Mouse (Mus musculus) liver, embryonic 13.5 days (tissue): Measurements from ENCODE around the gene Rln1. TPM values are rescaled to one million over a fixed set of nuclear protein-coding genes. Genes with fewer than 3 reads are reported as not detected.

Experiments
- ATAC-seq: fragments of 200-750 bp; cut with Nextera tagmentation; 2 replicates; pipeline ENCODE4 v1.8.0; 2017; ENCODE audit warnings: low read depth, mild to moderate bottlenecking, moderate number of reproducible peaks, moderate library complexity
- DNase-seq: peaks from one replicate; pipeline ENCODE4 v3.0.0; 2022
- H3K27ac ChIP-seq: fragments of 300-500 bp; sonication (generic); 2 replicates; pipeline ENCODE4 v1.5.1; 2015; ENCODE audit warnings: moderate library complexity, mild to moderate bottlenecking, inconsistent platforms
- H3K27me3 ChIP-seq: fragments of 300-500 bp; sonication (generic); 2 replicates; pipeline ENCODE4 v1.6.1; 2015; ENCODE audit warnings: mild to moderate bottlenecking, inconsistent platforms
- H3K36me3 ChIP-seq: fragments of 300-500 bp; sonication (generic); 2 replicates; pipeline ENCODE4 v1.6.1; 2015; ENCODE audit warnings: mild to moderate bottlenecking, inconsistent platforms
- H3K4me1 ChIP-seq: fragments of 300-500 bp; sonication (generic); replicated peaks from 2 replicates; pipeline ENCODE4 v1.6.1; 2015; ENCODE audit warnings: inconsistent platforms
- H3K4me2 ChIP-seq: fragments of 300-500 bp; sonication (generic); 2 replicates; pipeline ENCODE4 v1.6.1; 2015; ENCODE audit warnings: inconsistent platforms, mild to moderate bottlenecking, moderate library complexity
- H3K4me3 ChIP-seq: fragments of 300-500 bp; sonication (generic); replicated peaks from 2 replicates; pipeline ENCODE4 v1.5.1; 2015; ENCODE audit warnings: mild to moderate bottlenecking, inconsistent platforms
- H3K9ac ChIP-seq: fragments of 300-500 bp; sonication (generic); 2 replicates; pipeline ENCODE4 v1.6.1; 2015; ENCODE audit warnings: mild to moderate bottlenecking, inconsistent platforms
- H3K9me3 ChIP-seq: fragments of 300-500 bp; sonication (generic); replicated peaks from 2 replicates; pipeline ENCODE4 v1.6.1; 2016; ENCODE audit warnings: inconsistent platforms
- WGBS: fragments of 180-500 bp; shearing (Covaris S2); methylation state at CpG from one replicate; pipeline ENCODE4 v1.1.7; 2015; ENCODE audit not compliant: insufficient replicate concordance; 5-methylcytosine and 5-hydroxymethylcytosine counted together
- polyA plus RNA-seq: library from polyadenylated mRNA; unstranded; fragments of >200 nt; fragmentation: Nextera tagmentation; extraction: Ambion mirVana; gene quantifications from 2 replicates; pipeline ENCODE4 v1.2.1, GENCODE M21; 2015

Rln1 gene
- polyA plus RNA-seq, 1 experiment from 2014 or later, result not detected

- WGBS, result 28% methylated on average over 5 of the region's 5 CpGs
- Histone ChIP-seq H3K4me2 (peak overlapping the region; percentile 89), H3K27ac (no peak overlapping the region), H3K36me3 (0 out of 2 replicates have a peak, but pooled peaks cover 8% of the 10 kb centered on the region), H3K4me1 (peaks cover 33% of the 10 kb centered on the region), H3K4me3 (no peak overlapping the region), H3K9me3 (no peaks in the 10 kb centered on the region), H3K27me3 (no peaks in the 10 kb centered on the region), H3K9ac (0 out of 2 replicates have a peak overlapping the region, but pooled peaks have one; percentile 7)
- DNase-seq (no peak), ATAC-seq (no peak)
Measured at GRCm38 (mm10) chr19:29360251-29360650, 25.8 kb upstream of the Rln1 start.

DNA sequence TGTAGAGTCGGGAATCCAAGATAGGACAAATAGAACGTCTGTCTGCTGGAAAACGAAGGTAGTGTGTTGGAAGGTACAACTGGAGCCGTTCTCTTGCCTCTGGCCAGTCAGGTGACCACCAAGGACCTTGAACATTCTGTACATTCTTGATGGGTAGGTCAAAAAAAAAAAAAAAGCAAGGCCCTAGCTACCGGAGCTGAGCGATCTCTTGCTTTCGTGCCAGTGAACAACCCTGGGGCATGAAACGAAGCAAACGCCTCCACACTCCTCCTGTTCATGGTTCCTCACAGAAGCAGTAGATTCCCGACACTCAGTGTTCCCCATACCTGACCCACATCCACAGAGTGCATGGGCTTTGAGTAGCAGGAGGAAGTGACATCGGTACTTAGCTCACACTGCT, 21.8 kb upstream of the Rln1 start:
- H3K9me3 ChIP-seq, result no peaks in the 10 kb centered on the region
- ATAC-seq (no peak), DNase-seq (no peak)
- no peaks in the 10 kb centered on the region for H3K27me3 ChIP-seq
- 0 out of 2 replicates have a peak, but pooled peaks cover 8% of the 10 kb centered on the region for H3K36me3 ChIP-seq
- peaks cover 20% of the 10 kb centered on the region for H3K4me1 ChIP-seq
- H3K27ac ChIP-seq, result no peak overlapping the region
- H3K4me3 ChIP-seq, result no peak overlapping the region
- H3K9ac ChIP-seq, result no peak overlapping the region
- no peak overlapping the region for H3K4me2 ChIP-seq
- 77% methylated on average over 11 of the region's 11 CpGs for WGBS

- no peaks in the 10 kb centered on the region for H3K9me3 ChIP-seq
- H3K36me3 ChIP-seq, result 0 out of 2 replicates have a peak, but pooled peaks cover 8% of the 10 kb centered on the region
- WGBS, result 3% methylated on average over 20 of the region's 20 CpGs
- peak; percentile 78 for DNase-seq
- H3K9ac ChIP-seq, result peak overlapping the region; percentile 54
- H3K27ac ChIP-seq, result peak overlapping the region; percentile 30
- peak overlapping the region; percentile 75 for H3K4me2 ChIP-seq
- ATAC-seq, result peak; percentile 77
- H3K4me3 ChIP-seq, result peak overlapping the region; percentile 56
- peaks cover 9% of the 10 kb centered on the region for H3K4me1 ChIP-seq
- no peaks in the 10 kb centered on the region for H3K27me3 ChIP-seq
Measured at GRCm38 (mm10) chr19:29354895-29355877, 20.7 kb upstream of the Rln1 start.

GRCm38 (mm10) chr19:29350991-29351390, 16.5 kb upstream of the Rln1 start:
- Histone ChIP-seq H3K27me3 (no peaks in the 10 kb centered on the region), H3K36me3 (0 out of 2 replicates have a peak, but pooled peaks cover 4% of the 10 kb centered on the region), H3K9me3 (no peaks in the 10 kb centered on the region), H3K4me2 (no peak overlapping the region), H3K27ac (no peak overlapping the region), H3K9ac (no peak overlapping the region), H3K4me1 (peaks cover 4% of the 10 kb centered on the region), H3K4me3 (no peak overlapping the region)
- WGBS, result 61% methylated on average over 5 of the region's 5 CpGs
- DNase-seq, result no peak
- ATAC-seq, result no peak

- Histone ChIP-seq H3K27me3 (no peaks in the 10 kb centered on the region), H3K9me3 (no peaks in the 10 kb centered on the region), H3K9ac (no peak overlapping the region), H3K36me3 (0 out of 2 replicates have a peak, but pooled peaks cover 4% of the 10 kb centered on the region), H3K27ac (no peak overlapping the region), H3K4me2 (no peak overlapping the region), H3K4me3 (no peak overlapping the region), H3K4me1 (0 out of 2 replicates have a peak, but pooled peaks cover 4% of the 10 kb centered on the region)
- ATAC-seq, result no peak
- WGBS, result 72% methylated on average over 6 of the region's 6 CpGs
- no peak for DNase-seq
Measured at GRCm38 (mm10) chr19:29345636-29346035, 11.2 kb upstream of the Rln1 start.

DNA sequence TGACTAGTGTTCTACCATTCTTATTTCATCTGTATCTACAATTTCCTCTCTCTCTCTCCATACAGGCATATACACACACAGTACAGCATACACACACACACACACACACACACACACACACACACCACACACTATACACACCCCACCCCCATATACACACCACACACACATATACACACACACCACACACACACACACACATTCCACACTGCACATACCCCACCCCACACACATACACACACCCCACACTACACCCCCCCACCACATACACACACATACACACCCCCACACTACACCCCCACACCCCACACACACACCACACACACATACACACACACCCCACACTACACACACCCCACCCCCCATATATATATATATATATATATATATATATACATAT, 10.4 kb upstream of the Rln1 start:
- Histone ChIP-seq H3K36me3 (0 out of 2 replicates have a peak, but pooled peaks cover under 1% of the 10 kb centered on the region), H3K4me3 (no peak overlapping the region), H3K27ac (no peak overlapping the region), H3K9ac (no peak overlapping the region), H3K27me3 (no peaks in the 10 kb centered on the region), H3K4me1 (0 out of 2 replicates have a peak, but pooled peaks cover 4% of the 10 kb centered on the region), H3K4me2 (no peak overlapping the region), H3K9me3 (no peaks in the 10 kb centered on the region)
- ATAC-seq (no peak), DNase-seq (no peak)

DNA sequence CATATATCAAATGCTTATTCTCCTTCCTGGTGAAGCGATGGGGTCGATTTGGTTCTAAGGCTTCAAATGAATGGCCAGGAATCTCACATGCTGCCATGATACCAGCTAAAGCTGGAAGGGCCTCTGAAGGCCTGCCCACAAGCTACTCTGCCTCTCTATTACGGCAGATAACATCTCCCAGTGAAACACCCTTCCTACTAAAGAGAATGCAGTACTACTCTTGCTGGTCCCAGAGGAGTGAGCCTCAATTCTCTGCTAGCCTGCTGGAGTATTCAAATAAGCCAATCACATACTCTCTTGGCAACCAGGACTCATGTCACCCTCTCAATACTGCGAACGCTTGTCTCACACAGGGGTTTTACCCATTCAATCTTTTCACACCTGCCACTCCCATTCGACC, 7.8 kb upstream of the Rln1 start:
- DNase-seq, result no peak
- Histone ChIP-seq H3K36me3 (no peaks in the 10 kb centered on the region), H3K4me1 (0 out of 2 replicates have a peak, but pooled peaks cover 4% of the 10 kb centered on the region), H3K9ac (no peak overlapping the region), H3K9me3 (no peaks in the 10 kb centered on the region), H3K4me3 (no peak overlapping the region), H3K27me3 (no peaks in the 10 kb centered on the region), H3K27ac (no peak overlapping the region), H3K4me2 (no peak overlapping the region)
- WGBS, result 68% methylated on average over 6 of the region's 6 CpGs
- ATAC-seq, result no peak

GRCm38 (mm10) chr19:29341029-29341428, 6.6 kb upstream of the Rln1 start:
- Histone ChIP-seq H3K9ac (no peak overlapping the region), H3K27ac (no peak overlapping the region), H3K27me3 (no peaks in the 10 kb centered on the region), H3K4me2 (no peak overlapping the region), H3K4me1 (0 out of 2 replicates have a peak, but pooled peaks cover 4% of the 10 kb centered on the region), H3K9me3 (no peaks in the 10 kb centered on the region), H3K4me3 (no peak overlapping the region), H3K36me3 (no peaks in the 10 kb centered on the region)
- ATAC-seq (no peak), DNase-seq (no peak)
- WGBS, result 48% methylated on average over 4 of the region's 4 CpGs

- Histone ChIP-seq H3K4me3 (no peak overlapping the region), H3K27me3 (peaks cover 37% of the 10 kb centered on the region), H3K4me2 (no peak overlapping the region), H3K9me3 (no peaks in the 10 kb centered on the region), H3K9ac (no peak overlapping the region), H3K27ac (no peak overlapping the region), H3K4me1 (peaks cover 6% of the 10 kb centered on the region; the same call in 1 of the 2 replicates), H3K36me3 (no peaks in the 10 kb centered on the region)
- ATAC-seq (no peak), DNase-seq (no peak)
- 68% methylated on average over 2 of the region's 2 CpGs for WGBS
Measured at GRCm38 (mm10) chr19:29336624-29337023, 2.2 kb upstream of the Rln1 start.

DNA sequence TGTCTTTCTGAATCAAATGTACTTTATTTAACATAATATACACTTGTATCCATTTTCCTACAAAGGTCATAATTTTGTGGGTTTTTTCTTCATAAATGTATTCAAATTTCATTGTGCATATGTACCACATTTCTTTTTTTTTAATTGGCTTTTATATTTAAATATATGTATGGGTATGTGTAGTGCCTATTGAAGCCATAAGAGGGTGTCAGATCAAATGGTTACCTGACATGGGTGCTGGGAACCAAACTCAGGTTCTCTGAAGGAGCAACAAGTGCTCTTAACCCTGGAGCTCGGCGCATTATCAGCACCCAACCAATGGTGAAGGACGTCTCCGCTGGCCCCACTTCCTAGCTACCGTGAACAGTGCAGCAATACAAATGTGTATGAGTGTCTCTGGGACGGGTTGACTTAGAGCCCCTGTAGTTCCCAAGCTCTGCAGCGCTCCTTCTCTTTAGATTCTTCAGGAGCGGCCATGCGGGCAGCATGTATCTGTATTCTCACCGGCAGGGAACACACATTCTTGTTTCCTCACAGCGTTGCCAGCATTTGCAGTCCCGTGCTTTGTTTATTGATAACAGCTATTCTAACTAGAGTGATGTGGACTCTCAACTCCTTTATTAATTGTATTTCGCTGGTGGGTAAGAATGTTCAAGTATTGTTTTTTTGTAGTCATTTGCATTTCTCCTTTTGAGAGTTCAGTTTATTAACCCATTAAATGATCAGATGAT, 7.5 kb downstream of the Rln1 start:
- Histone ChIP-seq H3K4me2 (no peak overlapping the region), H3K36me3 (no peaks in the 10 kb centered on the region), H3K4me1 (peaks cover 17% of the 10 kb centered on the region), H3K9ac (no peak overlapping the region), H3K4me3 (no peak overlapping the region), H3K27ac (no peak overlapping the region), H3K9me3 (no peaks in the 10 kb centered on the region), H3K27me3 (peaks cover 9% of the 10 kb centered on the region)
- 69% methylated on average over 13 of the region's 13 CpGs for WGBS
- no peak for DNase-seq
- ATAC-seq, result no peak

DNA sequence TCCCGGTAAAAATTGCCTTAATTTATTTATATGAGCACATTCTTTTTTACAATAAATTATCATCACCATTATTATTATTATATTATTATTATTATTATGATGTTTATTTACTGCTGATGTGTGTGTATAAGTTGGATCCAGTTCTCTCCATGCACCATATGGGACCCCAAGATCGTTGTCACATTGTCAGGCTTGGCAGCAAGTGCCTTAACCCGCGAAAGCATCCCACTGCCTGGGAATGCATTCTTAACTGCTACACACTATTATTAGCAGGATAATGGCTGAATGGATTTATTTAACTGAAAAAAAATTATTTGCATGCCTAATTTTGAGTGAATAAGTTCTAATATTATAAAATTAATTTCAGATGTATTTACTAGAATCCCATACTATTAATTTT, 8.1 kb downstream of the Rln1 start:
- Histone ChIP-seq H3K9me3 (no peaks in the 10 kb centered on the region), H3K36me3 (no peaks in the 10 kb centered on the region), H3K27ac (no peak overlapping the region), H3K9ac (no peak overlapping the region), H3K27me3 (peaks cover 7% of the 10 kb centered on the region), H3K4me2 (no peak overlapping the region), H3K4me3 (no peak overlapping the region), H3K4me1 (peaks cover 17% of the 10 kb centered on the region)
- ATAC-seq (no peak), DNase-seq (no peak)
- WGBS, result 81% methylated on average over 4 of the region's 4 CpGs
